Mouse (Mus musculus): Measurements from ENCODE around the gene Psmb7. TPM values are rescaled to one million over a fixed set of nuclear protein-coding genes. Genes with fewer than 3 reads are reported as not detected.

The Psmb7 gene
- polyA plus RNA-seq, 1 experiment, result 377 TPM

GRCm38 (mm10) chr2:38650340-38650739, 6.5 kb upstream of the Psmb7 start:
- no peak overlapping the region for H3ac ChIP-seq (ENCODE audit: control insufficient read depth, insufficient read length, low read depth)
- H3K79me3 ChIP-seq (ENCODE audit: low read depth), result no peaks in the 10 kb centered on the region
- no peak for TF ChIP-seq MYOD1 (IDR thresholded peaks at IDR 0.05; ENCODE audit: control insufficient read depth, insufficient read length, low read depth)
- TF ChIP-seq MAX (IDR thresholded peaks at IDR 0.05), result no peak
- no peak for TF ChIP-seq MYOG (IDR thresholded peaks at IDR 0.05; ENCODE audit: control insufficient read depth, extremely low read depth, insufficient read length)
- no peak for TF ChIP-seq CEBPB (IDR thresholded peaks at IDR 0.05; ENCODE audit: low read depth)
- no peak for TF ChIP-seq CTCF (IDR thresholded peaks at IDR 0.05; ENCODE audit: control insufficient read depth, insufficient read depth, insufficient read length)
- H3K4me3 ChIP-seq (ENCODE audit: insufficient read depth, poor library complexity, severe bottlenecking), result no peak overlapping the region
- H3K27me3 ChIP-seq (ENCODE audit: control insufficient read depth, insufficient read depth, insufficient read length), result no peaks in the 10 kb centered on the region
- H3K79me2 ChIP-seq (ENCODE audit: control insufficient read depth, insufficient read depth), result no peaks in the 10 kb centered on the region
- no peaks in the 10 kb centered on the region for H3K36me3 ChIP-seq (ENCODE audit: control insufficient read depth, insufficient read depth)

GRCm38 (mm10) chr2:38647661-38648060, 3.8 kb upstream of the Psmb7 start:
- Histone ChIP-seq H3K79me2 (ENCODE audit: control insufficient read depth, insufficient read depth) (peaks cover 10% of the 10 kb centered on the region), H3K4me3 (ENCODE audit: insufficient read depth, poor library complexity, severe bottlenecking) (no peak overlapping the region), H3K79me3 (ENCODE audit: low read depth) (peaks cover 8% of the 10 kb centered on the region), H3ac (ENCODE audit: control insufficient read depth, insufficient read length, low read depth) (no peak overlapping the region), H3K27me3 (ENCODE audit: control insufficient read depth, insufficient read depth, insufficient read length) (no peaks in the 10 kb centered on the region), H3K36me3 (ENCODE audit: control insufficient read depth, insufficient read depth) (peaks cover under 1% of the 10 kb centered on the region)
- TF ChIP-seq CEBPB (IDR thresholded peaks at IDR 0.05; ENCODE audit: low read depth) (no peak), MAX (IDR thresholded peaks at IDR 0.05) (no peak), FOSL1 (IDR thresholded peaks at IDR 0.05; ENCODE audit: insufficient read depth, low read length, poor library complexity, severe bottlenecking) (no peak), CTCF (IDR thresholded peaks at IDR 0.05; ENCODE audit: control insufficient read depth, insufficient read depth, insufficient read length) (no peak), USF1 (IDR thresholded peaks at IDR 0.05; ENCODE audit: low read depth) (no peak), MYOG (IDR thresholded peaks at IDR 0.05; ENCODE audit: control insufficient read depth, extremely low read depth, insufficient read length) (no peak), MYOD1 (IDR thresholded peaks at IDR 0.05; ENCODE audit: control insufficient read depth, insufficient read length, low read depth) (no peak)

- Histone ChIP-seq H3ac (ENCODE audit: control insufficient read depth, insufficient read length, low read depth) (no peak overlapping the region), H3K36me3 (ENCODE audit: control insufficient read depth, insufficient read depth) (peaks cover 5% of the 10 kb centered on the region), H3K79me2 (ENCODE audit: control insufficient read depth, insufficient read depth) (peaks cover 14% of the 10 kb centered on the region), H3K4me3 (ENCODE audit: insufficient read depth, poor library complexity, severe bottlenecking) (no peak overlapping the region), H3K27me3 (ENCODE audit: control insufficient read depth, insufficient read depth, insufficient read length) (no peaks in the 10 kb centered on the region), H3K79me3 (ENCODE audit: low read depth) (peaks cover 12% of the 10 kb centered on the region)
- TF ChIP-seq USF1 (IDR thresholded peaks at IDR 0.05; ENCODE audit: low read depth) (no peak), FOSL1 (IDR thresholded peaks at IDR 0.05; ENCODE audit: insufficient read depth, low read length, poor library complexity, severe bottlenecking) (no peak), CTCF (IDR thresholded peaks at IDR 0.05; ENCODE audit: control insufficient read depth, insufficient read depth, insufficient read length) (no peak), CEBPB (IDR thresholded peaks at IDR 0.05; ENCODE audit: low read depth) (no peak), MYOG (IDR thresholded peaks at IDR 0.05; ENCODE audit: control insufficient read depth, extremely low read depth, insufficient read length) (no peak), MAX (IDR thresholded peaks at IDR 0.05) (no peak), MYOD1 (IDR thresholded peaks at IDR 0.05; ENCODE audit: control insufficient read depth, insufficient read length, low read depth) (no peak)
Observed at GRCm38 (mm10) chr2:38647201-38647606, 3.3 kb upstream of the Psmb7 start.

- H3K4me3 ChIP-seq (ENCODE audit: insufficient read depth, poor library complexity, severe bottlenecking), result no peak overlapping the region
- peaks cover 27% of the 10 kb centered on the region for H3K79me2 ChIP-seq (ENCODE audit: control insufficient read depth, insufficient read depth)
- H3K36me3 ChIP-seq (ENCODE audit: control insufficient read depth, insufficient read depth), result peaks cover 18% of the 10 kb centered on the region
- H3ac ChIP-seq (ENCODE audit: control insufficient read depth, insufficient read length, low read depth), result no peak overlapping the region
- TF ChIP-seq MYOD1 (IDR thresholded peaks at IDR 0.05; ENCODE audit: control insufficient read depth, insufficient read length, low read depth) (no peak), CTCF (IDR thresholded peaks at IDR 0.05; ENCODE audit: control insufficient read depth, insufficient read depth, insufficient read length) (peak; percentile 56)
- peaks cover 22% of the 10 kb centered on the region for H3K79me3 ChIP-seq (ENCODE audit: low read depth)
- H3K27me3 ChIP-seq (ENCODE audit: control insufficient read depth, insufficient read depth, insufficient read length), result no peaks in the 10 kb centered on the region
Observed at GRCm38 (mm10) chr2:38645936-38646335, 2.0 kb upstream of the Psmb7 start.

GRCm38 (mm10) chr2:38641761-38642160, 2.1 kb downstream of the Psmb7 start:
- H3K36me3 ChIP-seq (ENCODE audit: control insufficient read depth, insufficient read depth), result peaks cover 60% of the 10 kb centered on the region

GRCm38 (mm10) chr2:38637716-38638267, 6.1 kb downstream of the Psmb7 start:
- peaks cover 82% of the 10 kb centered on the region for H3K79me2 ChIP-seq (ENCODE audit: control insufficient read depth, insufficient read depth)
- peaks cover 60% of the 10 kb centered on the region for H3K79me3 ChIP-seq (ENCODE audit: low read depth)
- no peak overlapping the region for H3ac ChIP-seq (ENCODE audit: control insufficient read depth, insufficient read length, low read depth)
- TF ChIP-seq FOSL1 (IDR thresholded peaks at IDR 0.05; ENCODE audit: insufficient read depth, low read length, poor library complexity, severe bottlenecking), result no peak
- no peak for TF ChIP-seq MYOG (IDR thresholded peaks at IDR 0.05; ENCODE audit: control insufficient read depth, extremely low read depth, insufficient read length)
- TF ChIP-seq MAX (IDR thresholded peaks at IDR 0.05), result no peak
- TF ChIP-seq USF1 (IDR thresholded peaks at IDR 0.05; ENCODE audit: low read depth), result no peak
- no peak for TF ChIP-seq CEBPB (IDR thresholded peaks at IDR 0.05; ENCODE audit: low read depth)
- TF ChIP-seq MYOD1 (IDR thresholded peaks at IDR 0.05; ENCODE audit: control insufficient read depth, insufficient read length, low read depth), result no peak
- no peak for TF ChIP-seq CTCF (IDR thresholded peaks at IDR 0.05; ENCODE audit: control insufficient read depth, insufficient read depth, insufficient read length)
- peaks cover 98% of the 10 kb centered on the region for H3K36me3 ChIP-seq (ENCODE audit: control insufficient read depth, insufficient read depth)
- no peaks in the 10 kb centered on the region for H3K27me3 ChIP-seq (ENCODE audit: control insufficient read depth, insufficient read depth, insufficient read length)
- no peak overlapping the region for H3K4me3 ChIP-seq (ENCODE audit: insufficient read depth, poor library complexity, severe bottlenecking)

More at GRCm38 (mm10) chr2:38641761-38642160, 2.1 kb downstream of the Psmb7 start:
- no peaks in the 10 kb centered on the region for H3K27me3 ChIP-seq (ENCODE audit: control insufficient read depth, insufficient read depth, insufficient read length)
- peaks cover 51% of the 10 kb centered on the region for H3K79me2 ChIP-seq (ENCODE audit: control insufficient read depth, insufficient read depth)
- no peak overlapping the region for H3K4me3 ChIP-seq (ENCODE audit: insufficient read depth, poor library complexity, severe bottlenecking)
- peaks cover 30% of the 10 kb centered on the region for H3K79me3 ChIP-seq (ENCODE audit: low read depth)
- no peak for TF ChIP-seq MYOD1 (IDR thresholded peaks at IDR 0.05; ENCODE audit: control insufficient read depth, insufficient read length, low read depth)
- no peak for TF ChIP-seq MYOG (IDR thresholded peaks at IDR 0.05; ENCODE audit: control insufficient read depth, extremely low read depth, insufficient read length)
- no peak for TF ChIP-seq USF1 (IDR thresholded peaks at IDR 0.05; ENCODE audit: low read depth)
- TF ChIP-seq CEBPB (IDR thresholded peaks at IDR 0.05; ENCODE audit: low read depth), result no peak
- TF ChIP-seq MAX (IDR thresholded peaks at IDR 0.05), result no peak
- TF ChIP-seq FOSL1 (IDR thresholded peaks at IDR 0.05; ENCODE audit: insufficient read depth, low read length, poor library complexity, severe bottlenecking), result no peak
- TF ChIP-seq CTCF (IDR thresholded peaks at IDR 0.05; ENCODE audit: control insufficient read depth, insufficient read depth, insufficient read length), result no peak
- H3ac ChIP-seq (ENCODE audit: control insufficient read depth, insufficient read length, low read depth), result no peak overlapping the region

All from C2C12 (cell line).